Mouse (Mus musculus) brain, adult 2 months (tissue): ENCODE data around the gene Rasa3.

Experiments
- DNase-seq: peaks from one replicate; pipeline ENCODE4 v3.0.0; 2011; ENCODE audit warnings: low read depth, low spot score

The Rasa3 gene

DNA sequence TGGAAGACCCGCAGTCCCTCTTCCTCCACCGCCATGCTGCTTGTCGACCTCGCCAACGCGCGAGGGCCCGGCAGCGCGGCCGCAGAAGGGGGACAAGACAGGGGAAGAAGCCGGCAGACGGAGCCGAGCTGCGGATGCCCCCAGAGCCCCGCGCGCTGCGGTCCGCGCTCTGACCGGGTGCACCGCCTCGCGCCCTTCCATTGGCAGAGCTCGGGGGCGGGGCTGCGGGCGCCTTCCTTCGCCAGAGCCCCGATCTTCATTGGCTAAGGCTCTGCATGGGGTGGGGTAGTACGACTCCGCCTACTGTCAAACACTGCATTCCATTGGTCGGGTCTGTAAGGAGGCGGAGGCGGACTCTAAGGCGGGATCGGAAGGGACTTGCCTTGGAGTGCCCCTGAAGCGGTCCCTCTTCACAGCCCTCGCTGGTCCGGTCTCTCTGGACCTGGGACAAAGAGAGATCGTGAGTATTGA lies at the start of gene Rasa3:
Gene Rasa3 (minus strand): TSS at position 191 of the 471 bp plus-strand sequence.
- DNase-seq: peak; percentile 99

DNA sequence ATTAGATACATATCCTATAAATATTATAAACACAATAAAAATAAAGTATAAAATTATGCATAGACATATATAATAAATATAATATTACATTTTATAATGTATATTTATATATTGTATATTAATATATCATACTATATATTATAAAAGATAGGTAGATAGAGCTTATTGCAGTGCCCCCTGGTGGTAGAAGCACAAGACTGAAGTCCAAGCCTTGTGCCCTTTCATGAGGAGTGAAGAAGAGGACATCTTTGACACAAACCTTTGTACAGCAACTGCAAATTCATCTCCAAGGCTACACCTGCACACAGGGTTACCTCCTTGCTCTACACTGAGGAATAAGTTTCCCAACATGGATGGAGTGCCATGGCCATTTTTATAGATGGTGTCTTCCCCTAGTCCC lies 48.3 kb upstream of the Rasa3 start:
- peak; percentile 78 for DNase-seq

DNA sequence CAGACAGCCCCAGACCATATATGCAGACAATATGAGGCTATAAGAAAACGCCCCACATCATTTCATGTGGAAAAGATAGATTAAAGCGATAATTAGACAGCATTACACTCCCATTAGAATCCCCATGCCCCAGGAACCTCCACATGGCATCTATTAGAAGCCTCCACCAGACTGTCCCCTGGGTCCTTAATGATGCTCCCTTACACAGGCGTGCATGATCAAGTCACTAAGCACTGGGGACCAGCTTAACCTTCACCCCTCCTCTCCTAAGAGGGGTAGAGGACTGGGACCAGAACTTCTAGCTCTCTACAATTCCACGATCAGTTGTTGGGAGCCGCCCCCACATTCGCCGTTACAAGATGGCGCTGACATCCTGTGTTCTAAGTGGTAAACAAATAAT lies 41.6 kb upstream of the Rasa3 start:
- no peak for DNase-seq

DNA sequence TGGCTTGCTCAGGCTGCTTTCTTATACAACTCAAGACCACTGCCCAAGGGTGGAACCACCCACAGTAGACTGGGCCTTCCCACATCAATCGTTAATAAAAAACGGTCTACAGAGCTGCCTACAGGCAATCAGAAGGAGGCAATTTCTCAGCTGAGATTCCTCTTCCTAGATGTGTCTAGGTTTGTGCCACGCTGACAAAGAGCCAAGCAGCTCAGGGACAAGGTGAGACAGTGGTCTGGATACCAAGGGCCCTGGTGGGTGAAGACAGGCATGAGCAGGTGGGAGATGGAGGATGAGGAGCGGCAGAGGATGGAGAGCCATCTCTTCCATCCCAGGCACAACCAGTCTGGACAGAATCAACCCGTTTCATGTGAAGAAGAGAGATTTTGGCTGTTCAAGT lies 31.1 kb upstream of the Rasa3 start:
- DNase-seq: no peak

DNA sequence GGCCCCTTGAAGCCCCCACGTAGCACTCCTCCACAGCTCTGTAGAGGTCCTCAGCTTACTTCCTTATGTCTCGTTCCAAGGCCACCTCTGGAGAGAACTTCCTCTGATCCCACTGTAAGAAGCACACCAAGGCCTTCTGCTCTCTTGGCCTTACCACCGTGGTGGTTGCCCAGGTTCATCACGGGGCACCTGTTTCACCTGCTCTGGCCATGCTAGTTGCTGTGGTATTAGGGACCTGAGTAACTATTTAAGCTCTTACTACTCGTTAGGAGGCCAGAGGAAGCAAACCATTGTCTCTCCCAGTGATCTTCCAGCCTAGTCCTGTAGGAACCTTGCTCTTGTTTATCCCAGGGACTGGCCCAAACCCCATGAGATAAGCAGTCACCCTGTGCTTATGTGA lies 29.5 kb upstream of the Rasa3 start:
- no peak for DNase-seq

DNA sequence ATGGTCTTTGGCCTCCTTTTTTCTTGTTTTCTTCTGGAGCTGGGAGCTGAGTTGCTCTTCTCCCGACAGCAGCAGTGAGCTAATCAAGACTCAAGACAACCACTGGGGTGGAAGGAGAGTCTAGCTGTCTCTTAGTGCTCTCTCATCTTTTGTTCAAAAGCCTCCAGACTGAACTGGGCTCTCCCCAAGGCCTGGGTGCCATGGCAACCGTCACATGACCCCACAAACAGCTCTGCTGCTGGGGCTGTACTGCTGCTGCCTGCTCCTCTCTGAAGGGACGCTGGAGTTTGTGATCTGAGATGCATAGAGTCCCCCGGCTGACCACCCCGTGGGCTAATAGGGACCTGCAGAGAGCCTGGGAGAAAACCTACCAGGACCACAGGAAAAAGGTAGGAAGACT lies 28.3 kb upstream of the Rasa3 start, which contains the start of gene Cfap97d2:
Gene Cfap97d2 (plus strand): TSS at position 222 of the 400 bp plus-strand sequence.
- DNase-seq: peak; percentile 91

DNA sequence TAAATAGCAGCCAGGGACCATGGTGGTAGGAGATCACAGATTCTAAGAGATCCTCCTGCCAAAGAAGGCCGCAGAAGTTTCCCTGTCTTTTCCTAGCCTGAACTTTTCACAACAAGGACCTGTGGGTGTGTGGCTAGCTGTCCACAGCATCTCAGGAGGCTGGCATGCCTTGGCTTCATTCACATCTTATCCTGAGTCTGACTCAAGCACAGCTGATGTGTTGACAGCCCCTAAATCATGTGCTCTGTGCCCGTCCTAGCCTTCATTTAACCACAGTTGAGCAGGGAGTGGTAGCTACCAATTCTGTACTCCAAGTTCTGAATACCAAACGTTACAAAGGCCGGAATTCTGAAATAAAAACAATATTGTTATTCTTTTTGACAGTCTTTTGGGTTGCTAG lies 26.9 kb upstream of the Rasa3 start:
- DNase-seq: no peak

DNA sequence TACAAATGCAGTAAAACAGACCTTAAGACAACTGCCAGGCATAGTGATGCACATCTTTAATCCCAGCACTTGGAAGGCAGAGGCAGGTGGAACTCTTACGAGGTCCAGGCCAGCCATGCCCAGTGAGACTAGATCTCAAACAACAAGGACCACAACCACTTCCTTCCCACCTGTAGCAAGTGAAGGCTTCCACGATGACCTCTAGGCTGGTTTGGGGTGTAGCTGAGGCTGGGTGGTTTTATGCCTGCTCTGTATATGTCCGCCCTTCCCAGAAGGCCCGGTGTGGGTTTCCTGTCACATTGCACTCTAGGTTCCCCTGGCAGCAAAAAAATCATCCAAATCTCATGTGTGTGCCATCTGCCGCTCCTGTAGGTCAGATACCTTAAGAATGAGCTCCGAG lies 26.4 kb upstream of the Rasa3 start:
- DNase-seq: no peak

DNA sequence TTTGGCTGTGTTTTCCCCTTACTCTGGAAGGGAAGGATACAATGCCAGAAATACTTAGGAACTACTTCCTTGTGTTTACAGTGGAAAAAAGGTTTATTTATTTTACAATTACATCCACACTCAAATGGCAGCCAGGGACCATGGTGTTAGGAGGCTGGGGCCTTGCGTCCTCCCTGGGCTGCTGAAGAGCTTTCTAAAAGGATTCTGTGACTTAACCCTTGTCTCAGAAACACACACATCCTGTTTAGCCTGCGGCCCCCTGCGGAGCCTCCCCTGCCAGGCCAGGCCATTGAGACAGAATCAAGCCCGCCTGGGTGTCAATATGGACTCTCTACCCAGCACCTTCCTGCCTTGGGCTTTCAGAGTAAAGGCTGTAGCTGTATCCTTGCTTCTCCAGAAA lies 25.4 kb upstream of the Rasa3 start:
- no peak for DNase-seq

DNA sequence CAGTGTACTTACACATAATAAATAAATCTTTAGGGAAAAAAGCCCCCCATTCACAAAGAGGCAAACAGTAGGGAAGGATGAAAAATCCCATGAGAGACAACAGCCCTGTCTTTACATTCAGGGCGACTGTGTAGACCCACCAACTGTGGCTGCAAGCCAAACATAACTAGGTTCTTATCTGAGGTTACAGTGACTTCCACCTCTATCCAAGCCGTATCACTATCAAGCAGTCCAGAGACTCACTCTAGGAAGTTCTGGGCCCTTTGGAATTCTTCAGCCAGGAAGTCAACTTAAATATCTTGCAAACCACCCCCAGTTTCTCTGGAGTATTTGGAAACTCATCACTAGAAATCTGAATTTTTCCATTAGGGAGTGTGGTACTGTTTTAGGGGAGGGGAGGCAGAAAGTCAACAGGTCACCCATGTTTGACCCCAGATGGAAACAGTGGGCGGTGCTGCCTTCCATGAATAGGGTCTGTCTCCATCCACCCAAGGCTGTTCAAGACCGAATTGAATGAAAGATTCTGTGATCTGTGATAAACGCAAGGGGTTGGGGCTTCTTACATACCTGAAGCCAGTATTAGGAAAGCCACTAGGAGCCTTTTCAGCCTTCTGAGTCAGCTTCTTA lies 22.0 kb upstream of the Rasa3 start:
- DNase-seq: no peak

DNA sequence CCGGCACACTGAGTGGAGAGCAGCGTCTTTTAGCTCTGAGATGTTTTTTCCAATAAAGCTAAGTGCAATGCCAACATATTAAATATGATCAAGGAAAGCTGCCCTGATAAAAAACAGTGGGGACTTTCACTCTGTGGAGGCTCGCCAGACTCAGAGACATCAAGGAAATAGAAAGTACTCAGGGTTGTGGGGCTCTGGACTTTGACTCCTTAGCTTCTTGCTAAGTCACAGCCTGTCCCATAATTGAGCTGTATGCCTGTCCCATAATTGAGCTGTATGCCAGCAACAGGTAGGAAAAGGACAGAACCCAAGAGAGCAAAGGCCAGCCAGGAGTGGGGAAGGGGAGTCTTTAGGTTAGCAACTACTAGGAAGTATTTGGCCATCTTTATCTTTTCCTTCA lies 20.9 kb upstream of the Rasa3 start:
- no peak for DNase-seq

DNA sequence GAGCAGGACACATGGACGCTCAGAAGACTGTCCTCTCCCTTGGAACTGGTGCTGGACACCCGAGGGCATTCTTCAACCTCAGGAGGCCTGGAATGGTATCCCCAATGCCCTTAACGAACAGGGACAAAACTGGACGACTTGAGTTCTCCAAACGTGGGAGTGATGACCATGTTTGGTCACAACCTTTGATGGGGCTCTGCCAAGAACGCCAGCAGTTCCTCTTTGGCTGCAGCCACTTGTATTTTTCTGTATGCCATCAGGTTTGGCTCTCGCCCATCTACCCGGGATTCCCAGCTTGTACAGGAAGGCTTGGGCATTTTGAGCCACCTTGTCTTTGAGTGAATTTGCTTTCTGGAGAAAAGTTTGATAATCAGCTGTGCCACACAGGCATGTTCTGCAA lies 20.3 kb upstream of the Rasa3 start:
- peak; percentile 87 for DNase-seq

DNA sequence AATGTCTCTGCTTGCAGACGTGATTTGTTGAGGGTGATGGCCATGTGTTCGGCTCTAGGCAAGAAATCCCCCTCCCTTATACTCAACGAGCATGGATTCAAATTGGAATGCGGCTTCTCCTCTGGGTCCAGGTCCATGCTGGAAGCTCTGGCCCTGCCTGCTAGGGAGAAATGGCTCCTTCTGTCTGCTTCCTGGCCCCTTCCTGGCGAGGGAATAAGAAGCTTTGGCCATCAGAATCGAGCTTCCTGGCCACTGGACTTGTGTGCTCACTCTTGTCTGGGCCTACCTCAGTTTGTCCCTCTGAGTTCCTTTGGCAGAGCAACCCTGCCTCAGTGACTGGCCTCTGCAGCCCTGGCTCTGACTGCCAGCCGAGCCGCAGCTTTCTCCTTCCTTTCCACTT lies 19.8 kb upstream of the Rasa3 start:
- DNase-seq: no peak

DNA sequence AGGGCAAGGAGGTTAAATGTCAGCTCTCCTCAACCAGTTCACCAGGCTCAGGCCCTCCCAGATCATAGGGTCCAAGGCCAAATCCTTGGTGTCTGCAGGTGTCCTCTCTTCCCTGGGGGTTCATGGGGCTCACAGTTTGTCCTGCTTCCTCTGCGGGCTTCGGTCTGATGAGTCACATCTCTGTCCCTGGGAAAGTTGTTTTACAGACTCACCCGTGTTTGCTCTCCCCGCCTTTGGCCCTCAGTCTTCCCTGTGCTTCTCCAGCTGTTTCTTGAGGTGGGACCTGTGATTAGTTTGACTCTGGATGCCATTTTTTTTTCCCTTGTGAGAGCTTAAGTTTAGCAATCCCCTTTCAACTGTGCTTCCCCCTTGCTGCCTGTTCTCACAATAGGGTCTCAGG lies 18.8 kb upstream of the Rasa3 start:
- no peak for DNase-seq

DNA sequence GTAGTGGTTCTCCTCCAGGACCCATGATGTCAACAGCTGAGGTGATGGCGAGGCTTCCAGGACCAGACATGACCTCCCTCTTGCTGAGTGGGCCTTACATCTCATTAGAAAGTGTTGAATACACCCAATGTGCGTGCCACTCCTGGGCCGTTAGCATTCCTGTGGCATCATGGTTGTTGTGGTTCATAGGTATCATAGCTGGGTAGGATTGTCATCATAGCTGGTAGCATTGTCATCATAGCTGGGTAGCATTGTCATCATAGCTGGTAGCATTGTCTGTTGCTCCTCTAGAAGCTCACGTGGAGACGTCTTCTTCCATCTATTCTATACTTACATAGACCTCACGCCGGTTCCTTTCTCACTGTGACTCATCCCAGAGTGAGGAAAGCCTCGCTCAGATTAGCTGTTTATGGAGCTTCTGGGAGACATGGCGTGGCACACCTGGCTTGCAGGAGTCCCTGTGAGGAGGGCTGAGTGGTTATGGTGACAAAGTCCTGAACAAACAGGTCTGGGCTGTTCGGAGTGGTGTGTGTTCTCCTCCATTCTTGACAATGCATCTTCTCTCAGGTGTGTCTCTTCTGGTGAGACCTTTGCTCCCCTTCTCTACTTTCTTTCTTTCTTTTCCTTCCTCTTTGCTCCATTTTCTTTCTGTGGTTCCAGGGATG lies 17.9 kb upstream of the Rasa3 start:
- peak; percentile 30 for DNase-seq

DNA sequence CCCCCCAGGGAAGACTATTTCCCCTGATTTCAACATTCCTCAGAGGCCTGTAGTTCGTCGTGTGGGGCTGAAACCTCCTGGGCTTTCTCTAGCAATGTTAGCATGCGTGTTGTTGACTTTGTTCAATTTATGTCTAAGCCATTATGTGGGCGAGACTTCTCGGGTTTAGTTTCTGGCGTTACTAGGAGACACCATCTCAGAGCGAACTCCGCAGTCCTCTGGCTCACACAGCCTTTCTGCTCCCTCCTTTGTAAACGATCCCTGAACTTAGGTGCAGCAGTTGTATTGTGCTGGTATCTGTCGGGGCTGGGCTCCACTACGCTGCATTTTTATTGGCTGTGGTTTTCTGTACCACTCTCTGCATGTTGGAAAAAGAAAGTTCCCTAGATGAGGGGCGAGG lies 17.3 kb upstream of the Rasa3 start:
- DNase-seq: peak; percentile 63

DNA sequence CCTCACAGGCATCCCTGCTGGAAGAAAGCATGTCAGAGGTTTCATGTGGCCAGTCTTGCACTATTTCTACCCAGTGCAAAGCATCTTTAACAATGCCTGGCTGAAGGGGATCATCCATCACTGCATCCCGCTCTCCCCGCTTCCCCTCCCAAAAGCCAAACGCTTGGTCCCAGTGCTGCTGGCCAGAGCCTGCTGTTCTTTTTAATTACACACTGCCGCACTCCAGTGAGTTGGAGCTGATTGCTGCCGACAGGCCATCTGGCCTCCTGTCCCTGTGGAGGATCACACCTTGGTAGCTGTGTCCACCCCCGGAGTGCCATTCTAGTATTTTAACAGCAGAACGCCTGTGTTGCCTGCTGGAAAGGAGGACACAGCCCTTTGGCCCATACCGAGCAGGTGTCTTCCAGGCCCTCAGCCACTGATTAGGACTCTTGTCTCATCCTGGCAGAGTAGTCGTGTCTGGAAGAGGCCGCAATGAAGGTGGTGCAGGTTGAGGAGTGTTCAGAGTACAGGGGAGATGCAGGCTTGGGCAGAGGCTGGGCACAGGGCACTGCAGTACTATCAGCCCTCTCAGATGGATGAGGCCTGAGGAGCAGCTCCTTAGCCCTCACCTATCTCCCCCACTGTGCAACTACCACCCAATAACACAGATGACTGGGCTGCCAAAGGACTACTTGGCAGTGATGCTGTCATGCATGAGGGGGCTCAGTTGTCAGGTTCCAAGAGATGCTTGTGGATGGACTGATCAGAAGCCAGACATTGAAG lies 15.1 kb upstream of the Rasa3 start:
- peak; percentile 96 for DNase-seq

DNA sequence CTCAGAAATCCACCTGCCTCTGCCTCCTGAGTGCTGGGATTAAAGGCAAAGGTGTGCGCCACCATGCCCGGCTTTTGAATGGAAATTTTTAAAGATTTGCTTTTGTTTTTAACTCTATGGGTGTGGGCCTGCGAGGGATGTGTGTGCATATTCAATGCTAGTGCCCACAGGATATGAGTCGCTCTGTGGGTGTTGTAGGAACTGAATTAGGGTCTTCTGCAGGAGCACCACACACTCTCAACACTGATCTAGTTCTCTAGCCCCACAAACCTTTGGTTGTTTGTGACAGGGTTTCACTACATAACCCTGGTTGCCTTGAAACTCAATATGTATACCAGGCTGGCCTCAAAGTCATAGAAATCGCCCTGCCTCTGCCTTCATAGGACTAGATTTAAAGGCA lies 11.9 kb upstream of the Rasa3 start:
- DNase-seq: no peak

DNA sequence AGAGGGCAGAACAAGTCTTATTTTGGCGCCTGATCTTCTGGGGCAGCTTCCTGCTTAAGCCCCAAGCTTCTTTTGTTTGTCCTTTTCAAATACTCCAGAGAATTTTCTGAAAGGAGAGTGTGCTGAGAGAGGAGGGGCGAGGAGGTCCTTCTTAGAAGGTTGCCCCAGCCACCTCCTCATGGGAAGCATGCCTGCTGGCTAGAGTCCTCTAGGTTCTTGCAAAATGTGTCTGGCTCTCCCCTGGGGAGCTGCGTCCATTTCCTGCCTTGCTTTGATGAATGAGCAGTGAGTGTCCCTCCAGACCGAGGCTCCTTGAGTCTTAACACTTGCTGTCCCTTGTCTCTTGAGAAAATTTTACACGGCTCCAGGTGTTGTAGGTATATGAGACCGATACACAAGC lies 11.1 kb upstream of the Rasa3 start:
- no peak for DNase-seq

DNA sequence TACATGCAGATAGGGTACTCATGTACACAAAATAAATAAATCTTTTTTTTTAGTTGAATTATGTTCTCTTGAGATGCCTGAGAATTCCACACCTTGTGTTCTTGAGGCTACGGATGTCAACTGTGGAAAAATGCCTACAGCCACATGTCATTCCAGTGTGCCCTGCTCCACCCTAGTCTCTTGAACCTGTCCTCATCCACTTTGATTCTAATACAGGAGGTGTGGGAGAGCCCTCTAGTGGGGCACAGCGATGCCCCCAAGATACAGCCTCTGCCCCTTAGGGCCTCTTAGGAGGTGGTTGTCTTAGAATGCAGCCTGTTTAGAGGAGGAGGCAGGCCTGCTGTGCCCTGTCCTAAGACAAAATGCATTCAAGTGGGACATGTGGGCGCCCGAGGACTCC lies 10.5 kb upstream of the Rasa3 start:
- no peak for DNase-seq

DNA sequence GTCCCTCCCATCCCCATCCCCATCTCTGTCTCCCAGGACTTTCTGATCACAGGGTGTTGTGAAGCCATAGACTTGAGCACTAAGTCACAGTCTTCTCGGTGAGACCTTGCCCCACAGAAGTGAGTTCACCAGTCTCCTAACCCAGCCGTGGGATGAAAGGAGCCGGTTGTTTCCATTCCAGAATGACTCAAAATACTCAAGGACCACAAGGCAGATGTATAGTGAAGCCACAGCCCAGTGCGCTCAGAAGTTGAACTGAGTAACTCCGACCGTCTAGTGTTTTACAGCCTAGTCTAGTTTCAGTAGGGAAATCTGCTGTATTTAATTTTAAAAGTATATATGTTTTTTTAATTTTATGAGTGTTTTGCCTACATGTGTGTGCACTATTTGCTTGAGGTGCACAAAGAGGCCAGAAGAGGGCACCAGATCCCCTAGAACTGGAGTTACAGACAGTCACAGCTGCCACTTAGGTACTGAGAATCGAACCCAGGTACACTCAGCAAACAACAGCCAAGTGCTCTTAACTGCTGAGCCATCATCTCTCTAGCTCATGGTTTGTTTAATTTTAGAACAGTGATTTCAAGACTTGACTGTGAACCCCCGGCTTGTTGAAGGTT lies 9.8 kb upstream of the Rasa3 start:
- DNase-seq: no peak

DNA sequence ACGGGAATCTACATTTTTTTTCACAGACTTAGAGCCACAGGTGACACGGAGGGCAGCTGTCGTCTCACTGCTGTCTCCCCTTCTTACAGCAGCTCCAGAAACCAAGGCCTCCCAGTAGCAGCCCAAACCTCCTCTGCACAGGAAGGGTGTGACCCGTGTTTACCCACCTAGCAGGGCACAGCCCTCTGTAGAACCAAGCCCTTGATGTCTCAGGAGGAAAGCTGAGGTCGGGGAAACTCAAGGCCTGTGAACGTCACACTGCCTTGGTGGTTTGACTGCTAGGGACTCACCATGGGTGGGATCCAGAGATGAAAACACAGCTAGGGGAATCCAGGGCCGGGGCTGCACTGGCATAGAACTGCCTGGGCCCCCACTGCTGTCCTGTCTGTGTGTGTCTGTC lies 9.0 kb upstream of the Rasa3 start:
- no peak for DNase-seq
